Mouse (Mus musculus) retina, embryonic 14.5 days (tissue): ENCODE measurements at regions not wholly inside any gene's neighbourhood (a gene's known extent, or its start where the extent isn't known, plus 50 kb on each side); places are given as distances from the start of the nearest gene placed in this dataset.

Source experiments
- DNase-seq: peaks from one replicate; pipeline ENCODE4 v3.0.0-alpha.2; 2015; ENCODE audit warnings: low spot score

- no peak for DNase-seq
These were observed 580.2 kb downstream of the Zfp706 start for GRCm38 (mm10) chr15:36427334-36427733.

GRCm38 (mm10) chr15:36425902-36426301, 581.7 kb downstream of the Zfp706 start:
- no peak for DNase-seq

GRCm38 (mm10) chr15:36424047-36424446, 583.5 kb downstream of the Zfp706 start:
- no peak for DNase-seq

DNA sequence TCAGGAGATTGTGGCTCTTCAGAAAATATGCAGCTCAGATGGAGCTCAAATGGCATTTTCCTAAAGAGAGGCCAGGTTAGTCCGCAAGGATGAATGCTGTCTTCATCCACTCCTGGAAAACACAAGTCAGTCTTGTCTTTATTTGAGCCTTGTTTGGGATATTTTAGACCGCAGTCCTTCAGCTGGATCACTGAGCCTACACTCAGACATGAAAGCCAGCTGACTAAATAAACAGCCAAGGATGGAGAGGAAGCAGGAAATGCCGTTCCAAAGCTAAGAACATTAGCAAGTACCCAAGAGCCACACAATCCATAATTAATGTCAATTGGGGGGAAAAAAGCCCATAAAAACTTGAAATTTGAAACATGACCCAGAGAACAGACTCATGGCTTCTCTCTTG, 584.8 kb downstream of the Zfp706 start:
- no peak for DNase-seq

GRCm38 (mm10) chr15:36419943-36420480, 587.6 kb downstream of the Zfp706 start:
- no peak for DNase-seq

- DNase-seq: no peak
These were observed 590.1 kb downstream of the Zfp706 start for GRCm38 (mm10) chr15:36417426-36417825.

DNA sequence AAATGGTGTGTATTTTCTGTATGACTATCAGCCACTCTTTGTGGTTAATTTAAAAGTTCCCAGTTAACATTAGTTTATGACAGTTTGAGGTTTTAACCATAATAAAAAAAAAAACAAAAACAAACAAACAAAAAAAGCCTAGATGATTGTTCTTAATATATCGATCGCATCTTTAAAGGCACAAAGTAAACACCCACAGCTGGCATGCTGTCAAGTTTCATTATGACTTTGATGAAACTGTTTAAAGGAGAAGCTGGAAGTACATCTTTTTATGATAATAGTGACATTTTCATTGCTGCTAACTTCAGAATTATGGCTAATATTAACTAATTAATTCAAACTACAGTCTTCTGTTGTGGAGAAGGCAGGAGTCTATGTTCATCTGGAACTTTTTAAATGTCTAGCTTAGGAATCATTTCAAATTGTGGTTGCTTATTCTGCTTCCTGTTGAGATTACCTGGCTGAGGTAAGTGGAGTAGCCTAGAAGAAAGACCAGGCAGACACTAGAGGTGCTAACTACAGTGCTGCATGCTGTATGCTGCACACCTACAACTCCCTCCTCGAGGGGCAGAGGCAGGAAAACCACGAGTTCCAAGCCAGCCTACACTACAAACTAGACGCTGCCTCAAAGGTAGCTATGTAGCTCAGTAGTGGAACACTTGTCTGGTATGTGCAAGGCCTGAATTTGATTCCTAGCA, 591.9 kb downstream of the Zfp706 start:
- no peak for DNase-seq

- no peak for DNase-seq
These were observed 595.6 kb downstream of the Zfp706 start for GRCm38 (mm10) chr15:36412016-36412415.

DNA sequence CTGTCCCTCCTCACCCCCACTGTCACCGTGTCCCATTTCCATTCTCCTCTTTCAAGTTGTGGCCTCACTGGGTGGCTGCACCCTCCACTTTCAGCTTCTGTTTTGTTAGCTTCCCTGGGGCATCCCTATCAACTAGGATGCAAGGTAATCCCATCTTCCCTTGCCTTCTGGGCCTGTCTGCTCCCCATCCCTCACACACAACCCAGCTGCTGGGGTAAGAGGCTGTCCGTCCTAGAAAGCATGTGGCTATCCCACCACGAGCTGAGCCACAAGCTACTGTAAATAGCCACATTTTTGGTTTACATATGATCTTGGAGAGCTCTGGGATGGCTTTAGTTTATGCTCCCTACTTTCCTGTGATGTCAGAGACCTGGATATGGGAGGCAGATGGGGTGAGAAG, 602.1 kb downstream of the Zfp706 start:
- DNase-seq: no peak

DNA sequence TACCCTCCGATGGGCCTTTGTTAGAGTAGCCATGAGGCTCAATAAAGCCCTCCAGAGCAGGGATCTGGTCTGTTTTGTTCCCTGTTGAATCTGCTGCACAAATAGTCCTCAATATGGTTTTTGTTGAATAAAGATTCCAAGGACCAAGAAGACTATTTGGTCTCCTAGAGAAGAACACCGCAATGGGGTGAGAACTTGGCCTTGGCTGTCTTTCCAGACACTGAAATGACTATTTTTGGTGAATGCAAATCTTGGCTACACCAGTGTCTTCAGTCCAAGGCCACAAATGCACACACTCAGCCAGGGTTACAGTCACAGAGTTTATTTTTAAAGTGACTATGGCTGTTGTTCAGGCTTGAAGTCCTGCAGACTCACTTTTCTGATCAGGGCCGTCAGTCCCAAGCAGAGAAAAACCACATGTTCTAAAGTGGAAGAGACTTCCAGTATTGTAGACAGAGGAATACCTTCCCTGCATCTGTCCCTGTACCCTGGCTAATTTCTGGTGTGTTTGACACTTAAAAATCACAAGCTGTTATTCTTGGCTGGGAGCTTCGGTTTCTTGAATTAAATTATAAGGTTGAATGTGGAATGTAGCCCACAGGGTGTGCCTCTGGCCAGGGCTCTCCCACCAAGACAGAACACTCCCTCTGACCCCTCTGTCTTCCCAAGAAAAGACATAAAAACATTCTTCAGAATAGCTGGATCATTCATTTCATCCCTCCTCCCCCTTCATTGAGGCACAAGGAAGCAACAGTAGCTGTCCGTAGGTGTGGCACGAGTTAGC, 604.0 kb downstream of the Zfp706 start:
- no peak for DNase-seq

GRCm38 (mm10) chr15:36402051-36402450, 605.5 kb downstream of the Zfp706 start:
- no peak for DNase-seq

- DNase-seq: peak; percentile 22
These were observed 607.2 kb downstream of the Zfp706 start for GRCm38 (mm10) chr15:36400311-36400840.

- DNase-seq: no peak
These were observed 608.1 kb downstream of the Zfp706 start for GRCm38 (mm10) chr15:36399355-36400012.

DNA sequence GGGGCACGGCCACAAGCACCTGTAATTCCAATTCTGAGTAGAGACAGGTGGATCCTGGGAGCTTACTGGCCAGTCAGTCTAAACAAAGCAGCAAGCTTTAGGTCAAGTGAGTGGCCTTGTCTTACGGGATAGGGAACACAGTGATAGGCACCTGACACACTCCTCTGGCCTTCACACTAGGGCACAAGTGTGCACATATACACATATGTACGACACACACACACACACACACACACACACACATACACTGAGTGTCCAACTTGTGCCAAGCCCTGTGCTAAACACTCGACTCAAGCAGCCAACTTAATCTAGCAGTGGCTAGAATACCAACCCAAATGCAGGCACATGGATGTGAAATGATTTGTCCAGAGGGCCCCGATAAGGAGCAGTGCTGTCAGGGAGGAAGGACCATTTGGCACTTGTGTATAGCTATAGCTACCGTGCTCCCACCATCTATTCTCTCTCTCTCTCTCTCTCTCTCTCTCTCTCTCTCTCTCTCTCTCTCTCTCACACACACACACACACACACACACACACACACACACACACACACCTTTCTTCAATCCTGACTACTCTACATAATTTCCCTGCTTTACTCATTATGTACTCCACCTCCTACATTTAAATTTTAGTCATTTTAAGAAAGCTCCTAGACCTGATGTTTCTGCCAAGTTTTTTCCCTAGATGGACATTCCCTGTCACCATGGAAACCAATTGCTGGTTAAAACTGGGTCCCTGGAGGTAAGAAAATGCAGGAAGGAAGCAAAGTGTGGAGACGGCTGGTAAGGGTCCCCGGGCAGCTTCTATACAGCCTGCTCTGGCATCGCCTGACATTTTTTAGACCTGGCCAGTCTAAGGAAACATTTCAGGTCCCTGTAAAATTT, 609.2 kb downstream of the Zfp706 start:
- no peak for DNase-seq

GRCm38 (mm10) chr15:36396791-36397190, 610.8 kb downstream of the Zfp706 start:
- no peak for DNase-seq

GRCm38 (mm10) chr15:36396245-36396644, 611.3 kb downstream of the Zfp706 start:
- DNase-seq: no peak

GRCm38 (mm10) chr15:36395672-36396050, 611.9 kb downstream of the Zfp706 start:
- DNase-seq: no peak

- DNase-seq: no peak
These were observed 612.5 kb downstream of the Zfp706 start for GRCm38 (mm10) chr15:36394914-36395671.

DNA sequence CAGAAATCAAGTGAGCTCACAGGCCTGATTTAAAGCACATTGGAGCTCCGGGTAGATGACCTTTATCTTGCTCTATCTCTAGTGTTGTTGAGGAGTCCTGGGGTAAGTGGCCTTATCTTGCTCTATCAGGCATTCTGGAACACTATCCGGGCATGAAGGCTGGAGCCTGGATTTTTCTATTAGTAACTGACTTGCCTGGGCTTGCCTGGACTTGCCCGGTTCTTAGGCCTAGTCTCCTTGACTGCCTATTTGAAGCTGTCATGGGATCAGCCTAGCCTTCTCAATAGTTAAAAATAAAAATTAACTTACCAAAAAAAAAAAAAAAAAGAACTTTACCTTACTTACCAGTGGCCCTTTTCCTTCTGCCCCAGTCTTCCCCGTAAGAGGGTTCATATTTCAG, 617.8 kb downstream of the Zfp706 start:
- DNase-seq: no peak

- peak; percentile 25 for DNase-seq
These were observed 626.3 kb downstream of the Zfp706 start for GRCm38 (mm10) chr15:36381228-36381671.
